Mouse (Mus musculus): ENCODE measurements around the gene Pgbd5.

- TF ChIP-seq POLR2A (IDR thresholded peaks at IDR 0.05; ENCODE audit: extremely low read depth, insufficient read depth, low read length) (no peak), CTCF (IDR thresholded peaks at IDR 0.05; ENCODE audit: extremely low read depth, insufficient read depth, low read length) (peak; percentile 93)
Measured at GRCm38 (mm10) chr8:124368213-124368612, 71.2 kb downstream of the Pgbd5 start.
